Mouse (Mus musculus): ENCODE measurements around the gene Dnmt3l. TPM values are rescaled to one million over a fixed set of nuclear protein-coding genes. Genes with fewer than 3 reads are reported as not detected.
A peak's percentile ranks its signal among the peaks of the same experiment; 100 is the strongest.

The Dnmt3l gene
- total RNA-seq, 2 experiments from 2014 or later, result not detected

DNA sequence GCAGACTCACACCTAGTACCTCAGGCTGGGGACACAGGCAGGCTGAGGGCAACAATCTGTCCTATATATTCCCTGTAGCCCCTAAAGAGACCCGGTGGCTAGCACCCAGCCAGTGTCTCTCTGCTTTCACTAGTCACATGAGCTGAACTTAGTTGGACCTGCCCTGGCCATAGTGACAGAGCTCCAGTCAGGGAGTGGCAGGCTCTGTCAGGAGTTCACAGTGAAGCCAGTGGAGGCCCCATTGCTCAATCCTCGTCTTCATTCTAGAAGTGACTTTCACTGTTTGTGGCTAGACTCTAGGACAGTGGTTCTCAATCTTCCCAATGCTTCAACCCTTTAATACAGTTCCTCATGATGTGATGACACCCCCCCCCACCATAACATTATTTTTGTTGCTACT is 9.8 kb upstream of the Dnmt3l start:
- DNase-seq (ENCODE audit: low spot score in 2 of 2), result no peak

- no peak for DNase-seq (ENCODE audit: low spot score in 2 of 2)
Measured at GRCm38 (mm10) chr10:78037139-78037538, 4.6 kb upstream of the Dnmt3l start.

DNA sequence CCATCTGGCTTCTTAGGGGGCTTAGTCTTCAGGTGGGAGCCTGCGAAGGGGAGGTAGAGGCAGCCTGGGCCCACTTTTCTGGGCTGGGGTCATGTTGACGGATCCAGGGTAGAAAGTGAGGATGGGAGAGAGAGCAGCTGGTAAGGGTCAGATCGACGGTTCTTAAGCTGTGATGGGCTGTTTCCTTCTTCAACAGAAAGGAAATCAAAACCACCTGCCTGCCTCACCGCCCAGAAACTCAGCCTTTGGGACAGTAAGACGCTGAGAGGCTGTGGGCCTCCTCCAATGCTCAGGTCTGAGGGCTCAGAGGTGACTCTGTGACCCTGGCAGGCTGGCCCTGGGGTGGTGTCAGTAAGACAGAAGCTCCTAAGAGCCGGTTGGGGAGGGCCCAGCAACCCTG is 349 bp downstream of the Dnmt3l start:
- DNase-seq (ENCODE audit: low spot score in 2 of 2), result no peak

GRCm38 (mm10) chr10:78042697-78043405 is 1.1 kb downstream of the Dnmt3l start:
- no peak for DNase-seq (ENCODE audit: low spot score in 2 of 2)

DNA sequence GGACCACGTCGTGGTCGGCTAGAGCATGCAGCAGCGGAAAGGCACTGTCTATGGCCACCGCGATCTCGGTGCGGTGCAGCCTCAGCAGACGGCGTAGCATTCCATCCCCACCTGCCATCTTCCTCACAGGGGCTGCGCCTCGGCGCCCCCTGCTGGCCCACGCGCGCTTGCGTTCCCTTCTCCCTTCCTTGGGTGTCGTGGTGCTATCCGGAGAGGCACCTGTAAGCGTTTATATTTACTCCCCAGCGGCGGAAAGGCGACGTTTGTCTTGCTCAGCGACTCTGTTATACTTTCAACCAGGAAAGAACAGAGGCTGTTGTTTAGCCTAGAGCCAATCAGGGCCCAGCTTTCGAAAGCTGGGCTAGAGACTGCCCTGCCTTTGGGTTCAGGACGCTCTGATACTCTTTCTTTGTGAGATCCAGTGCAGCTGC is 1.7 kb downstream of the Dnmt3l start, which contains the start of gene Aire:
TSS of gene Aire (minus strand) at position 205 of the 431 bp plus-strand sequence.
- peak in 1 of 2 experiments; percentile 40 for DNase-seq (ENCODE audit: low spot score in 2 of 2)

DNA sequence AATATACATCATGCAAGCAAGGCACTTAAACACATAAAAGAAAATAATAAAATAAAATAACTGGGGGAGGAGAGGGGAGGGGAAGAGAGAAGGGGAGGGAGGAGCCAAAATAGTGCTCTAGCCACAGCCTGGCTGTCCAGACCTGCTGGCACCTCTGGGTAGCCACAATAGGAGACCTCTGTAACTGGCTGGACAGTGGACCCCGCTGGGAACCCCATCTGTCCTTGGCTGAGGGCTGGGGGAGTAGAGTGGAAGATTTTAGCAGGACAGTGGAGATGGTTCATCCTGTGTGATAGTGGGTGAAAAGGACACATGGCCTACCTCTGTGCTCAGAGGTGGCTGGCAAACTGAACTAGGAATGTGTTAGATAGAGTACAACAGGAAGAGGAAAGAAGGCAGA is 2.8 kb downstream of the Dnmt3l start:
- no peak for DNase-seq (ENCODE audit: low spot score in 2 of 2)

DNA sequence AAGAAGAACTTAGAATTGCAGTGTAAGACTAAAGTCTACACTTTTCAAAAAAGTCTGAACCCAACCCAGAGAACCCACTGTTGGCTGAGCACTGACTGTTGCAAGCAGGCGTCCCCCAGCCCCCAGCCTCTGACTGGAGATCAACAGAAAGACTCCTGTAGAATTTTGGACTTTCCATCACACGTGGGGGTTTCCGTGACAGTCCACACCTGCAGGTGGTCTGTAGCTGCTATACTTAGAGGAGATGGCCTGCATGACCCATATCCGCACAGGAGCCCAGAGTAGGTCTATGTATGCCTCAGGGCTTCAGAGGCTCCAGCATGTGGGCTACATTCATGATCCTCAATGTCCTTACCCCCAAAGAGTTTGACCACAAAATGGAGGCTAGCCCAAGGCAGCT is 4.6 kb downstream of the Dnmt3l start:
- no peak for DNase-seq (ENCODE audit: low spot score in 2 of 2)

DNA sequence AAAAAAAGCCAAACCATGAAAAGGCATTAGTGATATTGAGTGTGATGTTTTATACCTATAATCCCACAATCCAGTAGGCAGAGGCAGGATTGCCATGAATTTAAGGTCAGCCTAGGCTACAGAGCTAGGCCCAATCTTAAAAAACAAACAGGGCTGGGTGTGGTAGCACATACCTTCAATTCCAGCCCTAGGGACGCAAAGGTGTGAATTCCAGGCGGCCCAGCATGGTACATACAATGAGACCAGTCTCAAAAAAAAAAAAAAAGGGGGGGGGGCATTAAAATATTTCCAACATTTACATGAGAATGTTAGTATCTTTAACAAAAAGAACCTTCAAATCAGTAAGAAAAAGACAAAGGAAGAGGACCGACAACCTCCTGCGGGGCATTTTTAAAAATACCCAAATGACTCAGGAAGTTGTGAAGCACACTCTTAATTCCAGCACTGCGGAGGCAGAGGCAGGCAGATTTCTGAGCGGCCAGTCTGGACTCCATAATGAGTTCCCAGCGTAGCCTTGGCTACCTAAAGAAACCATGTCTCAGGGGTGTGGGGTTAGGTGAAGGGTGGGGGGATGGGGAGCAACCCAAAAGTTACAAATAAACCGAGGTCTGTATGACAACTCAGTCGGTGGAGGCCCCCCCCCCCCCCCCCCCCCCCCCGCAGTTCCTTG is 6.4 kb downstream of the Dnmt3l start:
- no peak for DNase-seq (ENCODE audit: low spot score in 2 of 2)

DNA sequence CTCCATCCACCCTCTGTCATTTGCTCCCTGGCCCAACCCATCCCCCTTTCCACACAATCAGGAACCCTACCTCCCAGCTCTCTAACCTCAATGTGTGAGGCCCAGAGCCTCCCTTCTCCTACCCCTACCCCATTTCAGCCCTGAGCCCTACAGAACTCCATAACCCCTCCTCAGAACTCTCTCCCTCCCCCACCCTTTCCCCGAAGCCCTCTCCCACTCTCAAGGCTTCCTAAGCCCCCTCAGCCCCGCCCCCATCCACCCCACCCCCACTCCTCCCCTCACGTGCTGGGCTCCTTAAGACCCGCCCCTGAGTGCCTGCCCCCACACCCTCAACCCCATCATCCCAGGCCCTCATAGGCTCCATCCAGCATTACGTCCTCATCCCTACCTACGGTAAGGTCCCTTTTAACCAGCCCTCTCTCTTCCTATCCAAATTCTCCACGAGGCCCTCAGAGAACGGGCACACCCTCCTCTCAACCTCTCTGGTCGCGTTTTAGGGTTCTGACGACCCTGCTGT is 7.8 kb downstream of the Dnmt3l start:
- DNase-seq (ENCODE audit: low spot score in 2 of 2), result no peak

DNA sequence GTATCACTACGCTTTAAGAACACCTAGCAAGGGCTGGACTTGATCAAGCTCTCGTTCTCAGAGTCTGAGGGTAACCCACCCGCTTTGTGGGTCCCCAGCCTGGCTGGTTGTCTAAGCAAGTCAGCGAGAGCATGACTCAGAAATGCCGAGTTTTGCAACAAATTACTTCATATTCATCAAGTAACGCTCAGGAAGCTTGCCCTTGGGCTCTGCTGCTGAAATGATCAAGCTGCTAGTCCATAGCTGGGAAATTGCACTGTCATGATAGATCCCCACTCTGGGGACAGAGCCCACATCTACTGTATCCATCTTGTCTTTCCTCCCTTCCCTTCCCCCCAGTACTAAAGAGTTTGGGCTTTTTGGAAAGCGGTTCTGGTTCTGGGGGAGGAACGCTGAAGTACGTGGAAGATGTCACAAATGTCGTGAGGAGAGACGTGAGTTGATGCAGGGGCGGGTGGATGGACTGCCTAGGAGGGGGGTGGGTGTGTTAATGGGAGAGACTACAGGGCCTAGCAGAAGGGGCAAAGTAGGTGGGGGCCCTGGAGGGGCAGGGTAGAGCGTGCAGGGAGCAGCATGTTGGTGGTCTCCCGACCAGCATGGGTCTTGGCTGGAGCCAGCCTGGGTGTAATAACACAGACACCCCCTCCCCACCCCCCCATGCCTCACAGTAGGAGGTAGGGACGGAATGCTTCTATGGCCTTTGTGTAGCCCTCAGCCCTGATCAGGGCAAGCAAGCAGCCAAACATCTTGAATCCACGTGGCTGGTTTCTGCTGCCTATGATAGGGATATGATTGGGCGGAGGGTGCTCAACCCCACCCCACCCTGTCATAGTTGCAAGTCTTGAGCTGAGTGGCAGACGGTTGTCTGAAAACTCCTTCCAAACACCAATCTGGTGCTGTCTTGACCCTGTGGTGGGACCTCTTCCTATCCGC is 13.2 kb downstream of the Dnmt3l start:
- DNase-seq (ENCODE audit: low spot score in 2 of 2), result no peak

GRCm38 (mm10) chr10:78057056-78057455 is 15.3 kb downstream of the Dnmt3l start:
- no peak for DNase-seq (ENCODE audit: low spot score in 2 of 2)

DNA sequence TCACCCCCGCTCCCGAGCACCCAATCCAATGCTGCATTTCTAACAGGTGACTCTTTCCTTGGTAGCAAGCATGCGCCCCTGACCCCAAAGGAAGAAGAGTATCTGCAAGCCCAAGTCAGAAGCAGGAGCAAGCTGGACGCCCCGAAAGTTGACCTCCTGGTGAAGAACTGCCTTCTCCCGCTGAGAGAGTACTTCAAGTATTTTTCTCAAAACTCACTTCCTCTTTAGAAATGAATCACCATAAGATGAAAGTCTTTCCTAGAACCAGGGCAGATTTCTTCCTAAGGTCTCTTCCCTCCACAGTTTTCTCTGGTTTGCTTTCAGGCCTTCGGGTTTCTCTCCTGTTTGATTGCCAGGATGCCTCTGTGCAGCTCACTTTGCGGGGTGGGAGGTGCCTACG is 21.4 kb downstream of the Dnmt3l start:
- DNase-seq (ENCODE audit: low spot score in 2 of 2), result no peak

DNA sequence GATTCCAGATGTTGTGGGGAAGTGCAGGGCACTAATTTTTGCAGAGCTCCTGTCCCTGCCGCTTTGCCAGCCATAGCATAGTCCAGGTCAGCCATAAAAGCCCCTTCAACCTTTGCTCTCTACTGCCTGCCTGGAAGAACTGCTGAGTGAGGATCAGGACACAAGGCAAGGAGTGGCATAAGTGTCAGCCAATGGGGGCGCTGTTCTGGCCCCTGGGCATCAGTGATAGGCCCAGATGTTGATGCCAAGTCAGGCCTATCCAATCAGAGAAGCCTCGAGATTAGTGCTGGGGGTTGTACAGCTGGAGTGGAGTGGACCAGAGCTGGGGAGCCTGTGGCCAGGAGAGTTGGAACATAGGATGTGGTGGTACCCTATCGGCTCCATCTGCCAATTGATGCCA is 25.5 kb downstream of the Dnmt3l start:
- no peak for DNase-seq (ENCODE audit: low spot score in 2 of 2)

GRCm38 (mm10) chr10:78068541-78068940 is 26.8 kb downstream of the Dnmt3l start:
- DNase-seq (ENCODE audit: low spot score in 2 of 2), result no peak

DNA sequence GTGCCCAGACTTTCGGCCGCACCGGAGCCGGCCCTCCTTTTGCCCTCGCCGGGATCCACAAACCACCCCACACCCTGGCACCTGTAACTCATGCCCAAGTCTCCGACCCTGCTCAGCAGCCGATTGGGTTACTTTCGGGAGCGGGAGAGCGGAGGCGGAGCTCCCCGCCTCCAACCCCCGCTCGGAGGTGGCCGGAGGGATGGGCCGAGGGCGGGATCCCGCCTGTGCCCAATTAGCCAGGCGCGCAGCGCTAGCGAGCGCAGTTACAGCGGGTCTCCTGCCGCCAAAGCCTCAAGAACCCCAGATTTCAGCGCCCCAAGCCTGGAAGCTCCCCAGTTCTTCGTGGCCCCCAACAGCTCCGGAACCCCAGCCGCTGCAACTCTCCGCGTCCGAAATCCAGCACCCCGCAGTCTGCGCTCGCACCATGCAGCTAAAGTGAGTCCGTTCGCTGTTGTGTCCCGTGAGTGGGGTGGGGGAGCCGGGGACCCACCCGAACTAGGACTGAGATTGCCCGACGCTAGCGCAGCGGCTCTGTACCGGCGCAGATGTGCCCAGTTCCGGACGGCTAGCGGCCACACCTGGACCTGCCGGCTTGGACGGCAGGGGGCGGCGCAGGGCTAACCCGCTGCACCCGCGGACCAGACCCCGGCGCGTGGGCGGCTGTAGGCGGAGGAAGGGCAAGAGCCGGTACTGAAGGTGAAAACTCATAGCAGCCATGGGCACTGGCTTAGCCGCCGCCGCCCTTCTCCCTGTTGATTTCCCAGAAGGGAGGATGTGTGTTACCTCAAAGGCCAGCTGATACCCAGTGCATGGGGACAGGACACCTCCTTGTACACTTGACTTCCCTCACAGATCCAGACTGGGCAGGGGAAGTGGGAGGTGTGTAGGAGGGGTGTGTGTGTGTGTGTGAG is 27.6 kb downstream of the Dnmt3l start, which contains the start of gene Icosl:
TSS of gene Icosl (plus strand) at position 202 of the 911 bp plus-strand sequence.
- DNase-seq (ENCODE audit: low spot score in 2 of 2), result peak; percentile 57 to 77

- DNase-seq (ENCODE audit: low spot score in 2 of 2), result no peak
Measured at GRCm38 (mm10) chr10:78074151-78074550, 32.4 kb downstream of the Dnmt3l start.

GRCm38 (mm10) chr10:78074977-78075376 is 33.2 kb downstream of the Dnmt3l start:
- no peak for DNase-seq (ENCODE audit: low spot score in 2 of 2)

DNA sequence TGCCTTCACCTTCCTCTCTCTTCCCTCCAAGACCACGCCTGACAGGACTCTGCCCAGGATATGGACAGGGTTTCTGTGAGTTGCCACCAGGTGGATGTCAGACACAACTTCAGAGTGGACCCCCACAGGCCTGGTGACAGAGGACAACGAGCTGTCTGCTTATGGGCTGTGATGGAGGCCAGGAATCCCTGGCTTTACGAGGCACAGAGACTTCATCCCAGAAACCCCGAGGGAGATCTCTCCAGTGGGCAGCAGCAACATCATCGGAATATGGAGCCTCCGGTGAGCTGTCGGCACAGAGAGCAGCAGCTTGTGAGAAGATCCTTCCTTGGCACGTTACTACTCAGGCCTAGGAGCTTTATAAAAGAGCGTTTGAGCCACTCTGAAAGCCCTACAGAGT is 36.1 kb downstream of the Dnmt3l start:
- no peak for DNase-seq (ENCODE audit: low spot score in 2 of 2)

GRCm38 (mm10) chr10:78078276-78078675 is 36.5 kb downstream of the Dnmt3l start:
- DNase-seq (ENCODE audit: low spot score in 2 of 2), result no peak

DNA sequence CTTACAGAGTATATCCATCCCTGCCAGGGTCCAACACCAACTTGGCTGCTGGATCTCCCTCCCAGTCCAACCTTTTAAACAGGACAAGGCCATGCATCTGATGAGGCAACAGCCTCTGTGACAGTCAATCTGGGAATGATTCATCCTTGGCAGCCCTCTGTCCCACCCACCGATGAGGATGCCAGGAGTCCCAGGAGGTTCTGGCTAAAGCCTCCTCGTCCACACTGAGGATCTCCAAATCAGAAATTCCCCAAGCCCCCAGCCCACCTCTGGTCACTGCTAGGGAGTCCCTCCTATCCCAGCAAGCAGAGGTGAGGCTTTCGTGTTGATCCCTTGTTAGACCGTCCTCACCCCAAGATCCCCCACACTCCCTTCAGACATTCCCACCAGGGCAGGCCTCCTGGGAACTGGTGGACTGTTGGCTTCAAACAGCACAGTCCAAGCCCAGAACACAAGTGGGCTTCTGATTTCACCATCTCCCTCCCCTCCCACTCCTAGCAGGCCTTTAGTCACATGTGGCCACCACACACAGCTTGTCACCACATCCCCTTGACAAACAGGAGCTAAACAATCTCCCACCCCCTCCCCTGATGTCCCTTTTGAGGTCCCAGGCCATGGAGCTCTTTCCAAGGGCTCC is 38.3 kb downstream of the Dnmt3l start:
- DNase-seq (ENCODE audit: low spot score in 2 of 2), result no peak
